Mouse (Mus musculus): ENCODE data around the gene Nup133. TPM values are rescaled to one million over a fixed set of nuclear protein-coding genes. Genes with fewer than 3 reads are reported as not detected.

Nup133 gene
- 8.3 TPM for polyA plus RNA-seq (2014; fragmentation: Illumina TruSeq; extraction: RNeasy Lipid Tissue Mini Kit (QIAGEN cat#74804))

GRCm38 (mm10) chr8:123948942-123949685 lies at the start of gene Nup133:
Gene Nup133, minus strand, starts transcription at chr8:123949265.

DNA sequence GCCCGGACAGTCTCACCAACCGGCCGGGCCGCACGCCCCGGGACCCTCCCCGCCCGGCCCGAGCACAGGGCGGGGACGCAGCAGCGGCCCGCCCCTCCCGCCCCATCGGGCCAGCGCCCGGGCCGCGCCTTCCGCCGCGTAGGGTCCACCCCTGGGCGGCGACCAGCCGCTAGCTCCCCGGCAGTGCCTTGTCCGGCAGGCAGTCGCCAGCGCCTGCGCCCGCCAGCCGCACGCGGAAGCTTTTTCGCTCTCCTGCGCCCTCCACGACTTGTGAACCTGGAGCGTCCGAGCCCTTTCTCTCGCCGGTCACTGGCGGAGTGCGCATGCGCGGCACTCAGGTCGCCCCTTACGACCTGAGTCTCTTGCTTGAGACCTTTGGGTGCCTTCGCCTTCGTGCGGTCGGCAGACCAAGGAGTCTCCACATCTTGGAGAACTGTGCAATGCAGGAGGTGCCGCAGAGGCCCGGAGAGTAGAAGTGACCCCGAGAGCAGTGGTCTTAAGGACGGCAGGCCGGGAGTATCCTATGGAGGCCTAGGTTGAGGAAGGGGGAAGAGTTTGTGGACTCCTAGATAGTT lies 33.8 kb upstream of the Nup133 start, which contains the start of gene Abcb10:
Abcb10 (minus strand) TSS at position 297 of the 575 bp plus-strand sequence.

GRCm38 (mm10) chr8:123894502-123895097 lies 54.5 kb downstream of the Nup133 start, which contains the start of gene Acta1:
Gene Acta1, minus strand, starts transcription at chr8:123894751.

GRCm38 (mm10) chr8:123859648-123860259 lies 89.3 kb downstream of the Nup133 start, which contains the start of gene Ccsap:
Gene Ccsap, minus strand, starts transcription at chr8:123860209.

Other genes with a start within 250 kb of the Nup133 start
- 9.6 TPM for gene Rab4a, start 143.3 kb downstream of the Nup133 start, polyA plus RNA-seq (2014; fragmentation: Illumina TruSeq; extraction: RNeasy Lipid Tissue Mini Kit (QIAGEN cat#74804))
- 2.1 TPM for gene Ccsap, start 89.1 kb downstream of the Nup133 start, polyA plus RNA-seq (2014; fragmentation: Illumina TruSeq; extraction: RNeasy Lipid Tissue Mini Kit (QIAGEN cat#74804))
- gene Acta1, start 54.5 kb downstream of the Nup133 start, polyA plus RNA-seq (2014; fragmentation: Illumina TruSeq; extraction: RNeasy Lipid Tissue Mini Kit (QIAGEN cat#74804)), result not detected
- gene Abcb10, start 33.9 kb upstream of the Nup133 start, polyA plus RNA-seq (2014; fragmentation: Illumina TruSeq; extraction: RNeasy Lipid Tissue Mini Kit (QIAGEN cat#74804)), result 8.7 TPM
- gene Taf5l, start 72.1 kb upstream of the Nup133 start, polyA plus RNA-seq (2014; fragmentation: Illumina TruSeq; extraction: RNeasy Lipid Tissue Mini Kit (QIAGEN cat#74804)), result 6.8 TPM
- 7.8 TPM for gene Urb2, start 72.2 kb upstream of the Nup133 start, polyA plus RNA-seq (2014; fragmentation: Illumina TruSeq; extraction: RNeasy Lipid Tissue Mini Kit (QIAGEN cat#74804))